Mouse (Mus musculus) frontal cortex, postnatal 10 days (tissue): ENCODE data around the gene Spint1.

Source experiments
- DNase-seq, 2 experiments: peaks; one replicate each; pipeline ENCODE4 v3.0.0; 2022; ENCODE audit warnings: low spot score in 2 of 2, mixed read lengths in 1 of 2

The Spint1 gene

DNA sequence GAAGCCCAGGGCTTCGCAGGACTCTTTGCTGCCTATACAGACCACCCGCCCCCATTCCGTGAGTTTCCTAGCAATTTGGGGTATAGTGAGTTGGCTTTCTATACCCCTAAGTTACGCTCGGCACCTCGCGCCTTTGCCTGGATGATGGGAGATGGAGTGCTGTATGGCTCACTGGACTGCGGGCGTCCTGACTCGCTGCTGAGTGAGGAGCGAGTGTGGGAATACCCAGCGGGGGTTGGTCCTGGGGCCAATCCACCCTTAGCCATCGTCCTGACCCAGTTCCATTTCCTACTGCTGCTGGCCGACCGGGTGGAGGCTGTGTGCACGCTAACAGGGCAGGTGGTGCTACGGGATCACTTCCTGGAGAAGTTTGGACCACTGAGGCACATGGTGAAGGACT, 56.1 kb downstream of the Spint1 start:
- DNase-seq = no peak

DNA sequence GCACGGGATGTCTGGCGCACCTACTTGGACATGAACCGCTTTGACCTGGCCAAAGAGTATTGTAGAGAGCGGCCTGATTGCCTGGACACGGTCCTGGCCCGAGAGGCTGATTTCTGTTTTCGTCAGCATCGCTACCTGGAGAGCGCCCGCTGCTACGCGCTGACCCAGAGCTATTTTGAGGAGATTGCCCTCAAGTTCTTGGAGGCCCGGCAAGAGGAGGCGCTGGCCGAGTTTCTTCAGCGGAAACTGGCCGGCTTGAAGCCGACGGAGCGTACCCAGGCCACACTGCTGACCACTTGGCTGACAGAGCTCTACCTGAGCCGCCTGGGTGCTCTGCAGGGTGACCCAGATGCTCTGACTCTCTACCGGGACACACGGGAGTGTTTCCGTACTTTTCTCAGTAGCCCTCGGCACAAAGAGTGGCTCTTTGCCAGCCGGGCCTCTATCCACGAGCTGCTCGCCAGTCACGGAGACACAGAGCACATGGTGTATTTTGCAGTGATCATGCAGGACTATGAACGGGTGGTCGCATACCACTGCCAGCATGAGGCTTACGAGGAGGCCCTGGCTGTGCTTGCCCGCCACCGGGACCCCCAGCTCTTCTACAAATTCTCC, 56.7 kb downstream of the Spint1 start:
- DNase-seq = no peak

DNA sequence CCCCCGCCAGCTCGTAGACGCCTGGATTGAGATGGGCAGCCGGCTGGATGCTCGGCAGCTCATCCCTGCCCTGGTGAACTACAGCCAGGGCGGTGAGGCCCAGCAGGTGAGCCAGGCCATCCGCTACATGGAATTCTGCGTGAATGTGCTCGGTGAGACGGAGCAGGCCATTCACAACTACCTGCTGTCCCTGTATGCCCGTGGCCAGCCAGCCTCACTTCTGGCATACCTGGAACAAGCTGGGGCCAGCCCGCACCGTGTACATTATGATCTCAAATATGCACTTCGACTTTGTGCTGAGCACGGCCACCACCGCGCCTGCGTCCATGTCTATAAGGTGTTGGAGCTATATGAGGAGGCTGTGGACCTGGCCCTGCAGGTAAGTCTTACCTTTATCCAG, 57.2 kb downstream of the Spint1 start:
- no peak for DNase-seq

DNA sequence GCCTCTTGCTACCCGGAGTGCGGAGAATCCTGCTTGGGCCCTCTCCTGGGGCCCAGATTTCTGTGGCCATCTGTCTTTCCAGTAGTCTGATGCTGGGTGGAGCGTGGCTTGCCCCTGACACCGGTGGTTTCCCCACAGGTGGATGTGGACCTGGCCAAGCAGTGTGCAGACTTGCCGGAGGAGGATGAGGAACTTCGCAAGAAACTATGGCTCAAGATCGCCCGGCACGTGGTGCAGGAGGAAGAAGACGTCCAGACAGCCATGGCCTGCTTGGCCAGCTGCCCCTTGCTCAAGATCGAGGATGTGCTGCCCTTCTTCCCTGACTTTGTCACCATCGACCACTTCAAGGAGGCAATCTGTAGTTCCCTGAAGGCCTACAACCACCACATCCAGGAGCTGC, 59.6 kb downstream of the Spint1 start:
- DNase-seq = no peak

DNA sequence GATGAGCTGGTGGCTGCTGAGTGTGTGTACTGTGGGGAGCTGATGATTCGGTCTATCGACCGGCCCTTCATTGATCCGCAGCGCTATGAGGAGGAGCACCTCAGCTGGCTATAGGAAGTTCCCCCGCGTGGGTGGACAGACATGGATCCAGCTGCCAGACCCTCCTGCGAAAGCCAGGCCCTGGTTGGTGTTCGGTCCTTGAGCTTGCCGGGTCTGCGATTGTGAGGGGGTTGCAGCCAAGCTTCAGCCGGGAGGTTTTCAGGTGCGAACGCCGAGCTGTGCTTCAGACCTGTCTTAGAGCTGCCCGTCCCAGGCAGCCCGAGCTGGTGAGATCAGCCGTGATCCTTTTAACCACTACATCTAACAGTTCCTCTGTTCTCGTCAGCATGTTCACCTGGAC, 60.3 kb downstream of the Spint1 start:
- no peak for DNase-seq

DNA sequence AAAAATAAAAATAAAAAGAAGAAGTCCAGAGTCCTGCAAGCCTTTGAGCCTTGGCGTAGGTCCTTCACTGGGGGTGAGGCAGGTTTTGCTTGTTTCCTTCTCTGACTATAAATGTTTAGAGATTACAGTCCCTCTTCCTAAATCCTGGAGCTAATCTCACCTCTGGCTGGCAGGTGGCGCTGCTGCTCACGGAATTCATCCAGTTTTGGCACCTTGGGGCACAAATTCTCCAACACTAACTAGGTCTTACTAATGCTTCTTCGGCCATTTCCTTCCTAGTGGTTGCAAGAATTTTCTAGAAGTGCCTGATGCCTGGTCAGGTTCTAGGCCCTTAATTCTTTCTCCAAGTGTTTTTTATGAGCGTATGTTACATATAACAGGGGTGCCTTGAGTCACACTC, 61.2 kb downstream of the Spint1 start:
- peak in 1 of 2 experiments; percentile 52 for DNase-seq

DNA sequence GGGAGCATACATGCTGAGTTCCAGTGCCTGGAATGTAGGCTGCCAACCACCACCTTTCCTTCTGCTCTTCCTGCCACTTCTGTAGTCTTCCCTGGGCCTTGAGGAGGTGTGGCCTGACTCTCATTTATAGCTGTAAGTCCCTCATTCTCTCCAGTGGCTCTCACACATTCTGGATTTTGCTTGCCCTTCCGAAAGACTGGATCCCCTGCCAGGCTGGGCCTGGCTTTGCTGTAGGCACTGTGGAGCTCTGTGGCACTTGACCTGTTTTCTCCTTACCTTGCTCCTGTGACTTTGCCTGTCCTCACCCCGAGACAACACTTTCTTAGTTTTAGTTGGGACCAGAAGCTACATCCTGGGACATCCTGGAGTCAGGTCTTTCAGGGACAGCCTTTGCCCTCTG, 61.7 kb downstream of the Spint1 start:
- DNase-seq = no peak
